Mouse (Mus musculus): ENCODE measurements around the gene Olfr104-ps.

Olfr104-ps gene

GRCm38 (mm10) chr17:37359282-37359681 lies at the start of gene Olfr104-ps:
TSS of gene Olfr104-ps (plus strand) at chr17:37359582.
- in situ Hi-C loops (cut with MseI, MboI), result no loop called here

GRCm38 (mm10) chr17:37310146-37310699 lies 49.2 kb upstream of the Olfr104-ps start:
- in situ Hi-C loops (cut with MseI, MboI), result no loop called here

- in situ Hi-C loops (cut with MseI, MboI), result no loop called here
These were observed 42.4 kb upstream of the Olfr104-ps start, which contains the start of gene Olfr102 for GRCm38 (mm10) chr17:37316954-37317353. TSS of gene Olfr102 (minus strand) at chr17:37317054.

GRCm38 (mm10) chr17:37339598-37339997 lies 19.8 kb upstream of the Olfr104-ps start, which contains the start of gene Olfr103:
TSS of gene Olfr103 (minus strand) at chr17:37339698.
- in situ Hi-C loops (cut with MseI, MboI), result no loop called here

GRCm38 (mm10) chr17:37378733-37379132 lies 19.4 kb downstream of the Olfr104-ps start, which contains the start of gene Olfr105-ps:
TSS of gene Olfr105-ps (plus strand) at chr17:37379033.
- in situ Hi-C loops (cut with MseI, MboI), result no loop called here

- in situ Hi-C loops (cut with MseI, MboI), result no loop called here
These were observed 30.7 kb downstream of the Olfr104-ps start, which contains the start of gene Olfr106-ps for GRCm38 (mm10) chr17:37390093-37390492. TSS of gene Olfr106-ps (plus strand) at chr17:37390393.

- in situ Hi-C loops (cut with MseI, MboI), result no loop called here
These were observed 39.5 kb downstream of the Olfr104-ps start, which contains the start of gene Olfr107 for GRCm38 (mm10) chr17:37398926-37399325. TSS of gene Olfr107 (plus strand) at chr17:37399226.

- in situ Hi-C loops (cut with MseI, MboI), result no loop called here
These were observed 54.0 kb downstream of the Olfr104-ps start for GRCm38 (mm10) chr17:37413380-37413779.
